Mouse (Mus musculus) CH12.LX (cell line): ENCODE data around the gene Rab8a.

Source experiments
- CTCF ChIP-seq, 2 experiments: IDR thresholded peaks in 1 of 2; conservative IDR thresholded peaks in 1 of 2; 2 replicates each; pipeline ENCODE4 v1.5.1; 2011 to 2012; ENCODE audit warnings: low read depth in 2 of 2, low read length in 2 of 2, improper control_type of control experiment in 1 of 2, inconsistent platforms in 1 of 2, mild to moderate bottlenecking in 1 of 2, moderate library complexity in 1 of 2
- E2F4 ChIP-seq: IDR thresholded peaks from 2 replicates; pipeline ENCODE4 v1.6.1; 2011; ENCODE audit warnings: low read depth, low read length, improper control_type of control experiment; ENCODE audit not compliant: insufficient replicate concordance
- EP300 ChIP-seq: IDR thresholded peaks from 2 replicates; pipeline ENCODE4 v1.6.1; 2011; ENCODE audit warnings: low read length, improper control_type of control experiment
- MAFK ChIP-seq: IDR thresholded peaks from 2 replicates; pipeline ENCODE4 v1.6.1; 2011; ENCODE audit warnings: low read length, improper control_type of control experiment; ENCODE audit not compliant: insufficient replicate concordance
- NELFE ChIP-seq: IDR thresholded peaks from 2 replicates; pipeline ENCODE4 v1.6.1; 2011; ENCODE audit warnings: low read depth, low read length, improper control_type of control experiment
- POLR2A ChIP-seq: IDR thresholded peaks from 2 replicates; pipeline ENCODE4 v1.6.1; 2011; ENCODE audit warnings: low read depth, mild to moderate bottlenecking, improper control_type of control experiment, low read length
- POLR2AphosphoS2 ChIP-seq: IDR thresholded peaks from 2 replicates; pipeline ENCODE4 v1.6.1; 2011; ENCODE audit warnings: low read depth, low read length, improper control_type of control experiment
- RAD21 ChIP-seq: IDR thresholded peaks from 2 replicates; pipeline ENCODE4 v1.6.1; 2011; ENCODE audit warnings: low read depth, mild to moderate bottlenecking, low read length, improper control_type of control experiment, moderate library complexity
- SMC3 ChIP-seq: IDR thresholded peaks from 2 replicates; pipeline ENCODE4 v1.6.1; 2011; ENCODE audit warnings: low read depth, low read length, improper control_type of control experiment
- USF2 ChIP-seq: conservative IDR thresholded peaks from 2 replicates; pipeline ENCODE4 v1.6.1; 2011; ENCODE audit warnings: low read depth, low read length, improper control_type of control experiment
- ZC3H11A ChIP-seq: IDR thresholded peaks from 2 replicates; pipeline ENCODE4 v1.6.1; 2012; ENCODE audit warnings: low read depth, mild to moderate bottlenecking, inconsistent platforms, low read length, improper control_type of control experiment

DNA sequence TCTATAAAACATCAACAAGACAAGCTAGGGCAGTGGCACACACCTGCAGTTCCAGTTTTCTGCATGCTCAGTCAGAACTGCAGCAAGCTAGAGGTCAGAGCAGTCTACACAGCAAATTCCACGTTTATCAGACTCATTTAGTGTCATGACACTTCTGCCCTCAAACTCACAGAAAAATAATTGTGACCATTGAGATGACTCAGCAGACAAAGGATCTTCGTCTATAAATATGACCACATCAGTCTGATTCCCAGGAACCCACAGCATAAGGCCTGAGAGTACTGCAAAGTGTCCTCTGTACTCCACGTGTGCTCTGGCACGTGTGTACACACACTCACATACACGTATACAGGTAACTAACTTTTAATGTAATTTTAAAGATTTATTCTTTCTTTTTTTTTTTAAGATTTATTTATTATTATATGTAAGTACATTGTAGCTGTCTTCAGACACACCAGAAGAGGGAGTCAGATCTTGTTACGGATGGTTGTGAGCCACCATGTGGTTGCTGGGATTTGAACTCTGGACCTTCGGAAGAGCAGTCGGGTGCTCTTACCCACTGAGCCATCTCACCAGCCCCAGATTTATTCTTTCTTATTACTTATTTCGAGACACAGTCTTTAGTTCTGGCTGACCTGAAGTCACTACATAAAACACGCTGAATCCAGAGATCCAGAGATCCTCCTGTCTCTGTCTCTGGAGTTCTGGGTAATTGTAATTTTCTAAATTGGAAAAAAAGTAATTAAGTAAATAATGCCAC is 58.0 kb downstream of the Rab8a start:
- TF ChIP-seq POLR2AphosphoS2, result no peak
- no peak for TF ChIP-seq RAD21
- no peak for TF ChIP-seq CTCF (conservative IDR thresholded peaks at IDR 0.05 in 1 of 2, IDR thresholded peaks at IDR 0.05 in 1 of 2; ENCODE audit: low read depth in 2 of 2, low read length in 2 of 2)
- TF ChIP-seq EP300, result no peak
- TF ChIP-seq POLR2A, result no peak
- no peak for TF ChIP-seq SMC3
- TF ChIP-seq MAFK, result no peak
- no peak for TF ChIP-seq USF2
- TF ChIP-seq ZC3H11A, result no peak
- no peak for TF ChIP-seq NELFE
- TF ChIP-seq E2F4, result no peak
